Mouse (Mus musculus) midbrain, embryonic 16.5 days (tissue): Measurements from ENCODE around the gene Ets1. TPM values are rescaled to one million over a fixed set of nuclear protein-coding genes. Genes with fewer than 3 reads are reported as not detected.

Experiments used
- ATAC-seq: fragments of 200-750 bp; cut with Nextera tagmentation; 2 replicates; pipeline ENCODE4 v1.8.0; 2017; ENCODE audit warnings: moderate TSS enrichment
- H3K27ac ChIP-seq: fragments of 300-500 bp; sonication (generic); 2 replicates; pipeline ENCODE4 v1.5.1; 2014; ENCODE audit warnings: mild to moderate bottlenecking, low read length, mixed read lengths
- H3K27me3 ChIP-seq: fragments of 300-500 bp; sonication (generic); 2 replicates; pipeline ENCODE4 v1.6.1; 2014; ENCODE audit warnings: low read depth, low read length, mixed read lengths; ENCODE audit not compliant: control insufficient read depth, insufficient read depth
- H3K36me3 ChIP-seq: fragments of 300-500 bp; sonication (generic); 2 replicates; pipeline ENCODE4 v1.6.1; 2014; ENCODE audit warnings: mild to moderate bottlenecking, low read length, moderate library complexity, mixed read lengths; ENCODE audit not compliant: control insufficient read depth, insufficient read depth
- H3K4me1 ChIP-seq: fragments of 300-500 bp; sonication (generic); 2 replicates; pipeline ENCODE4 v1.6.1; 2014; ENCODE audit warnings: mild to moderate bottlenecking, low read length, mixed read lengths; ENCODE audit not compliant: control insufficient read depth, insufficient read depth
- H3K4me2 ChIP-seq: fragments of 300-500 bp; sonication (generic); 2 replicates; pipeline ENCODE4 v1.6.1; 2014; ENCODE audit warnings: mild to moderate bottlenecking, low read length, mixed read lengths
- H3K4me3 ChIP-seq: fragments of 300-500 bp; sonication (generic); 2 replicates; pipeline ENCODE4 v1.5.1; 2014; ENCODE audit warnings: low read depth, mild to moderate bottlenecking, low read length, moderate library complexity, mixed read lengths
- H3K9ac ChIP-seq: fragments of 300-500 bp; sonication (generic); 2 replicates; pipeline ENCODE4 v1.6.1; 2014; ENCODE audit warnings: low read depth, low read length, mixed read lengths
- H3K9me3 ChIP-seq: fragments of 300-500 bp; sonication (generic); replicated peaks from 2 replicates; pipeline ENCODE4 v1.6.1; 2014; ENCODE audit warnings: mild to moderate bottlenecking, low read length, mixed read lengths; ENCODE audit not compliant: control insufficient read depth, poor library complexity, severe bottlenecking
- WGBS: fragments of 180-500 bp; shearing (Covaris S2); extraction: QIAGEN DNeasy Blood & Tissue Kit; methylation state at CpG from one replicate; pipeline ENCODE4 v1.1.7; 2014; 5-methylcytosine and 5-hydroxymethylcytosine counted together
- polyA plus RNA-seq: library from polyadenylated mRNA; unstranded; fragments of >200 nt; fragmentation: Nextera tagmentation; extraction: Ambion mirVana; gene quantifications from 2 replicates; pipeline ENCODE4 v1.2.1, GENCODE M21; 2015

Gene Ets1
- polyA plus RNA-seq, 1 experiment from 2014 or later, result 17.5 TPM

GRCm38 (mm10) chr9:32730656-32731590 is 94.9 kb downstream of the Ets1 start:
- Histone ChIP-seq H3K9me3 (no peaks in the 10 kb centered on the region), H3K4me1 (no peaks in the 10 kb centered on the region), H3K9ac (no peak overlapping the region), H3K4me2 (no peak overlapping the region), H3K4me3 (no peak overlapping the region), H3K27ac (no peak overlapping the region), H3K36me3 (no peaks in the 10 kb centered on the region), H3K27me3 (no peaks in the 10 kb centered on the region)
- no peak for ATAC-seq
- 77% methylated on average over 13 of the region's 13 CpGs for whole genome bisulfite sequencing

GRCm38 (mm10) chr9:32731787-32732186 is 95.8 kb downstream of the Ets1 start:
- ATAC-seq, result no peak
- Histone ChIP-seq H3K4me1 (no peaks in the 10 kb centered on the region), H3K36me3 (no peaks in the 10 kb centered on the region), H3K27me3 (no peaks in the 10 kb centered on the region), H3K27ac (no peak overlapping the region), H3K4me2 (no peak overlapping the region), H3K9ac (no peak overlapping the region), H3K9me3 (no peaks in the 10 kb centered on the region), H3K4me3 (no peak overlapping the region)
- WGBS, result 40% methylated on average over 9 of the region's 9 CpGs

DNA sequence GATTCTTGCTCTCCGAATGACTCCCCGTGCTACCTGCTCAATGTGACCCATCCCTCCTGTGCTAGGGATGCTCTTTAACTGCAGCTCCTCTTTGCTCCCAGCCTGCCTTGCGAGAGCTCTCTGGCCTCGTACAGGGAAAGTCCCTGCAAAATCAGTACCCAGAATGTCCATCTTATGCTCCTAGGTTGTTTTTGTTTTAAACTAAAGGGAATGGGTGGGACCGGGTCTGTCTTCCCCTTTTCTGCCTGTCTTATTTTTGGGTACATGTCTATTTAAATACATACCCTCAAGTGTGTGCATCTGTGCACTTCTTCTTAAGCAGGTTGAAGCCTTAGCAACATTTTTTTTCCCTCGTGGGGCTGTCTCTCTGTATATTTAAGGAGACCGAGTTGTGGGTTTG is 99.0 kb downstream of the Ets1 start:
- no peaks in the 10 kb centered on the region for H3K4me1 ChIP-seq
- 92% methylated on average over 7 of the region's 7 CpGs for WGBS

GRCm38 (mm10) chr9:32736051-32736450 is 100.0 kb downstream of the Ets1 start:
- H3K4me1 ChIP-seq, result no peaks in the 10 kb centered on the region
- H3K36me3 ChIP-seq, result no peaks in the 10 kb centered on the region
- no peak overlapping the region for H3K9ac ChIP-seq
- 85% methylated on average over 9 of the region's 9 CpGs for WGBS
- H3K4me3 ChIP-seq, result no peak overlapping the region
- H3K4me2 ChIP-seq, result no peak overlapping the region
- no peaks in the 10 kb centered on the region for H3K9me3 ChIP-seq
- no peaks in the 10 kb centered on the region for H3K27me3 ChIP-seq
- ATAC-seq, result no peak
- no peak overlapping the region for H3K27ac ChIP-seq

More for the DNA sequence above, 99.0 kb downstream of the Ets1 start:
- Histone ChIP-seq H3K36me3 (no peaks in the 10 kb centered on the region), H3K9ac (no peak overlapping the region), H3K4me3 (no peak overlapping the region), H3K27ac (no peak overlapping the region), H3K4me2 (no peak overlapping the region), H3K9me3 (no peaks in the 10 kb centered on the region), H3K27me3 (no peaks in the 10 kb centered on the region)
- no peak for ATAC-seq

DNA sequence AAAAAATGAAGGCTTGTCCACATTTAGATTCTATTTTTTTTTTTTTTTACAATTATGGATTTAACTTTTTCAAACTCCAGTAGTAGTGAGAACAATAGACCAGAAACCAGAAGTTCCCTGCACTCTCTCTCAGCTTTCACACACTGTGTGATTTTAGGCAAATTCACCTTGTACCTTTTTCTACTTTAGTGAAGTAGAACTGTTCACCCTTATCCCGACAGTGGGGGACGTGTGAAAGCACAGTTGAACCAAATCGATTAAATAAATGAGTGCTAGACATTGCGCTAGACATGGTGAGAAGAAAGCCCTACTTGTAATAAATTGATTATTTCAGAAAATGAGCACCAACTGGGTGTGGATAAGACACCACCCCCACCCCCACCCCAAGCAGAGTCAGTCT is 104.0 kb downstream of the Ets1 start:
- WGBS, result 94% methylated on average over 4 of the region's 4 CpGs

GRCm38 (mm10) chr9:32740751-32741387 is 104.8 kb downstream of the Ets1 start:
- H3K27ac ChIP-seq, result no peak overlapping the region
- no peak overlapping the region for H3K4me2 ChIP-seq
- no peak overlapping the region for H3K9ac ChIP-seq
- no peaks in the 10 kb centered on the region for H3K9me3 ChIP-seq
- 0 out of 2 replicates have a peak, but pooled peaks have one; percentile 25 for ATAC-seq
- H3K27me3 ChIP-seq, result no peaks in the 10 kb centered on the region
- H3K4me3 ChIP-seq, result no peak overlapping the region
- H3K4me1 ChIP-seq, result no peaks in the 10 kb centered on the region
- WGBS, result 83% methylated on average over 12 of the region's 12 CpGs
- H3K36me3 ChIP-seq, result no peaks in the 10 kb centered on the region

More for the DNA sequence above, 104.0 kb downstream of the Ets1 start:
- Histone ChIP-seq H3K27me3 (no peaks in the 10 kb centered on the region), H3K9me3 (no peaks in the 10 kb centered on the region), H3K4me2 (no peak overlapping the region), H3K27ac (no peak overlapping the region), H3K4me1 (no peaks in the 10 kb centered on the region), H3K9ac (no peak overlapping the region), H3K36me3 (no peaks in the 10 kb centered on the region), H3K4me3 (no peak overlapping the region)
- no peak for ATAC-seq

DNA sequence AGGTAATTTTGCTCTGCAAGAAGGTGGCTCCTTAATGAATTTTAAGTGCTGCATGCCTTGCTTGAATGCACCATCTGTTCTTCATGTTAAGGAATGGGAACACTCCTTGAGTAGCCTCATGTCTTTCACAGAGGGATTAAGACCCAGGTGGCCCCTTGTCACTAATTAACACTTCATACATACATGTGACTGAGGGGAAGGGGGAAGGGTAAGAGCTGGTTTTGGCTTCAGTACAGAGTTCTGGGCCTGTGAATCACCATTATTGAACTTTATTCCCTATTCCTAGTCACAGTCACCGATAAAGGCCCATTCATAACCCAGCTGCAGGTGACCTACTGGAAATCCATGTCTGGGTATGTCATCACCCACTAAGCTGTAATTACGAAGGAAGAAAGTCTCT is 105.7 kb downstream of the Ets1 start:
- no peak for ATAC-seq
- Histone ChIP-seq H3K9me3 (no peaks in the 10 kb centered on the region), H3K27me3 (no peaks in the 10 kb centered on the region), H3K9ac (no peak overlapping the region), H3K36me3 (no peaks in the 10 kb centered on the region), H3K4me3 (no peak overlapping the region), H3K27ac (no peak overlapping the region), H3K4me2 (no peak overlapping the region), H3K4me1 (no peaks in the 10 kb centered on the region)
- 84% methylated on average over 2 of the region's 2 CpGs for WGBS

DNA sequence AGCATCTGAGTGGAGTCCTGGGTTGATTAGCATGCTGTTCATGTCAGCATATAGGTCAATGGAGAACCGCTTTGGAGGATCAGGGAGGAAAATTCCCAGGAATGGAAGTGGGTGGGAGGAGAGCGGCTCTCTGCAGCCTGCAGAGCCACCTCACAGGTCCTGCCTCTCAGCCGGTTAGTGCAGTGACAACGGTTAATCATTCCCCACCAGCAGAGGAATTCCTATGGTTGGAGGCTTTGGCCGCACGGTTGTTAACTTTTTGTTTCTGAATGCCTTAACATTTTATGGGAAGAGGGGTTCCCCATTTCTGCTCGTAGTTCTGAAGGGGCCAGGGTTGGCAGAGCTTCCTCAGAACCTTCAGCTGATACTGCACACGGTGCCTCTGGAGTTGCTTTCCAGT is 107.1 kb downstream of the Ets1 start:
- no peak overlapping the region for H3K9ac ChIP-seq
- H3K4me2 ChIP-seq, result no peak overlapping the region
- no peaks in the 10 kb centered on the region for H3K27me3 ChIP-seq
- no peak overlapping the region for H3K4me3 ChIP-seq
- no peak for ATAC-seq
- 79% methylated on average over 8 of the region's 8 CpGs for WGBS
- H3K9me3 ChIP-seq, result no peaks in the 10 kb centered on the region
- H3K27ac ChIP-seq, result no peak overlapping the region
- no peaks in the 10 kb centered on the region for H3K4me1 ChIP-seq
- H3K36me3 ChIP-seq, result no peaks in the 10 kb centered on the region

- H3K9me3 ChIP-seq, result no peaks in the 10 kb centered on the region
- H3K4me1 ChIP-seq, result no peaks in the 10 kb centered on the region
- 76% methylated on average over 9 of the region's 9 CpGs for WGBS
- H3K27ac ChIP-seq, result no peak overlapping the region
- H3K4me2 ChIP-seq, result no peak overlapping the region
- ATAC-seq, result no peak
- no peak overlapping the region for H3K4me3 ChIP-seq
- H3K36me3 ChIP-seq, result no peaks in the 10 kb centered on the region
- H3K27me3 ChIP-seq, result no peaks in the 10 kb centered on the region
- H3K9ac ChIP-seq, result no peak overlapping the region
Observed at GRCm38 (mm10) chr9:32743642-32744161, 107.7 kb downstream of the Ets1 start.
